Mouse (Mus musculus) urinary bladder, postnatal 0 days (tissue): ENCODE results near the gene Gm4871. TPM values are rescaled to one million over a fixed set of nuclear protein-coding genes. Genes with fewer than 3 reads are reported as not detected.

Experiments used
- polyA plus RNA-seq: library from polyadenylated mRNA; unstranded; fragments of >200 nt; fragmentation: Nextera tagmentation; extraction: Ambion mirVana; gene quantifications from 2 replicates; pipeline ENCODE4 v1.2.1, GENCODE M21; 2015

The Gm4871 gene
- polyA plus RNA-seq, result not detected in 2 replicates

DNA sequence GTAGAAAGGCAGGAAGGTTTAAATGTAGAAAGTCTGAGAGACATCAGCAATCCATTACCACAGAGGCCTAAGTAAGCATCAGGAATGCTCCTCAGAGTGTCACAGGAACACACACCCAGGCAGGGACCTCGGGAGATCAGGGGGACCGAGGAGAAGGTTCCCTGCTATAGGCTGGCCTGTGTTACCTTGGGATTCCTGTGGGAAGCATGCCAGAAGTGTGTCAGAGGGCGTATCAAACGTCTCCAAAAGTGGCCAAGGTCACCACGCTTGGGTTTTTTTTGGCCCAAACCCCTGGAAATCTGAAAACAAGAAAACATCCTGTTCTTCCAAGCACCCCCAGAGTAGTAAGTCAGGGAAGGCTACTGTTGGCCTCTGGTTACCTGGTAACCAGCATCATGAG, at the start of gene Gm4871:
Gm4871 (minus strand) TSS at position 364 of the 400 bp plus-strand sequence.

GRCm38 (mm10) chr5:145042690-145043089, 10.1 kb upstream of the Gm4871 start, which contains the start of gene 1700018F24Rik:
TSS of gene 1700018F24Rik (plus strand) at chr5:145042990.

Other genes starting within 250 kb of the Gm4871 start
- 12.3 and 13.1 TPM in 2 replicates for gene Smurf1, start 66.9 kb downstream of the Gm4871 start, polyA plus RNA-seq
- gene 1700018F24Rik, start 10.2 kb upstream of the Gm4871 start, polyA plus RNA-seq, result not detected in 2 replicates
- 188 and 216 TPM in 2 replicates for gene Arpc1a, start 51.1 kb upstream of the Gm4871 start, polyA plus RNA-seq
- not detected in 2 replicates for gene Kpna7, start 51.3 kb upstream of the Gm4871 start, polyA plus RNA-seq
- gene Arpc1b, start 81.5 kb upstream of the Gm4871 start, polyA plus RNA-seq, result 381 and 490 TPM in 2 replicates
- 49.6 and 60.3 TPM in 2 replicates for gene Pdap1, start 107.5 kb upstream of the Gm4871 start, polyA plus RNA-seq
- 127 and 128 TPM in 2 replicates for gene Bud31, start 107.6 kb upstream of the Gm4871 start, polyA plus RNA-seq
- gene Ptcd1, start 134.4 kb upstream of the Gm4871 start, polyA plus RNA-seq, result 8.5 TPM in 2 replicates
- 17.6 and 20.6 TPM in 2 replicates for gene Cpsf4, start 134.5 kb upstream of the Gm4871 start, polyA plus RNA-seq
- gene Atp5j2, start 159.3 kb upstream of the Gm4871 start, polyA plus RNA-seq, result 609 and 628 TPM in 2 replicates
- 5.6 and 6.2 TPM in 2 replicates for gene Zkscan14, start 169.1 kb upstream of the Gm4871 start, polyA plus RNA-seq
- gene Zkscan5, start 171.8 kb upstream of the Gm4871 start, polyA plus RNA-seq, result 5.3 and 5.5 TPM in 2 replicates
- gene Zfp655, start 199.0 kb upstream of the Gm4871 start, polyA plus RNA-seq, result 28.1 and 29.6 TPM in 2 replicates
- 0.46 and 0.57 TPM in 2 replicates for gene Zscan25, start 247.7 kb upstream of the Gm4871 start, polyA plus RNA-seq